Mouse (Mus musculus): ENCODE results near the gene Tmem235.

DNA sequence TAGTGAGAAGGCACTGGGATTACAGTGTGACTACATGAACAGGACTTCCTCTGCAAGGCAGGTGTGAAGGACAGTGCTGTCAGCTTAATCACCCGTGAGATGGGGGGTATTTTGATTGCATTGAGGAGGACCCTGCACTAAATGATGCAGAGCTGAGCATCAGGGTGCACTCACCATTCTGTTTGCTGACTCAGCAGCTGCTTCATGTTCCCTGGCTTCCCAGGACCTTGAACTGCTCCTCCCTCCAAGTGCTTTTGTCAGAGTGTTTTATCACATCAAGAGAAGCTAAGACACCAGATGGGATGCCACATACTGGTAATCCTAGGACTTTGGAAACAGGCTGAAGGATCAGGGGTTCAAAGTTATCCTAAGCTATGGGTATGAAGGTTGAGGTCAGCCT, 4.6 kb upstream of the Tmem235 start:
- TF ChIP-seq CTCF (IDR thresholded peaks at IDR 0.05) (no peak), POLR2A (IDR thresholded peaks at IDR 0.05; ENCODE audit: insufficient read depth, low read depth, low read length) (no peak), EP300 (IDR thresholded peaks at IDR 0.05; ENCODE audit: insufficient read depth, low read depth, low read length) (no peak)
